Mouse (Mus musculus): ENCODE data around the gene Rps21.

The Rps21 gene

DNA sequence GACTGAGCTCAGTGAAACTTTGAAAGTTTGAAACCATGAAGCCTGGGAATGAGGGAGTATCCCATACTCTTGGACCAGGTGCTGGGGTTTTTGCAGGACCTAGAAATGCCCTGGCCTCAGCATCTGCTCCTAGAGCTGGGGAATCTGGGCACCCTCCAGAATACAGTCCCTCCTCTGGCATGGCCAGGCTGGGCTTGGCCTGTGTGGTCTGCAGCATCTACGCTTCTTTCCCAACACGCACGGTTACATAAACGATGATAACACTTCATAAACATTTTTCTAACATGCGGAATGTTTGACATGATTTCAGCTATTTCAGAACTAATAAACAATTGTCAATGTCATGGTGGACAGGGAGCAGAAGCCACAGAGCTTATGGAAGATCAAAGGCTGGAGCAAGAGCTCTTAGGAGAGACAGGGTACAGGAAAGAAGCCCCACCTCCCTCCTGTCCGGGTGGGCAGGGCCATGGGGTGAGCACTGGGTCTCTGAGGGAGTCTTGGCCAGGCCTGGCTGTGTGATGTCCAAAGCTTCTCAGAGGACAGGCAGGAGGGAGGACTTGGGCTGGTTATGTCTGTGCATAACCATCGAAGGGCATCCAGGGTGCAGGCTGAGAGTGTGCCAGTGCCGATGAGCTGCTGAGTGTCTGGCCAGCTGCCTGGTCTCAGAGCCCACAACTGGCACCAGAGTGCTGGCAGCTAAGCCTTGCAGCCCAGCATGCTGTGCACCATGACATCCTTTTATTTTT, 49.4 kb downstream of the Rps21 start:
- Histone ChIP-seq H3K27me3 (ENCODE audit: control insufficient read depth, insufficient read depth, low read length, poor library complexity, severe bottlenecking) (no peaks in the 10 kb centered on the region), H3K36me3 (ENCODE audit: control insufficient read depth, insufficient read depth, low read length, poor library complexity, severe bottlenecking) (no peaks in the 10 kb centered on the region)
- DNase-seq (ENCODE audit: low read depth, low spot score): no peak

GRCm38 (mm10) chr2:180307680-180308079, 50.5 kb downstream of the Rps21 start:
- Histone ChIP-seq H3K36me3 (ENCODE audit: control insufficient read depth, insufficient read depth, low read length, poor library complexity, severe bottlenecking) (no peaks in the 10 kb centered on the region), H3K27me3 (ENCODE audit: control insufficient read depth, insufficient read depth, low read length, poor library complexity, severe bottlenecking) (no peaks in the 10 kb centered on the region)
- DNase-seq (ENCODE audit: low read depth, low spot score): no peak
